Mouse (Mus musculus) thymus, postnatal 0 days (tissue): Measurements from ENCODE around the gene Srf. TPM values are rescaled to one million over a fixed set of nuclear protein-coding genes. Genes with fewer than 3 reads are reported as not detected.

ENCODE experiments used
- DNase-seq: peaks from one replicate; pipeline ENCODE4 v3.0.0-alpha.2; 2015; ENCODE audit warnings: low spot score
- microRNA-seq: library from miRNA; unstranded; fragments of <30 nt; microRNA quantifications from one replicate; pipeline ENCODE4, GENCODE M21; 2016; ENCODE audit warnings: borderline number of aligned reads
- polyA plus RNA-seq: library from polyadenylated mRNA; unstranded; fragments of >200 nt; fragmentation: Nextera tagmentation; extraction: Ambion mirVana; gene quantifications from 2 replicates; pipeline ENCODE4 v1.2.1, GENCODE M21; 2015

Srf gene
- polyA plus RNA-seq, 1 experiment from 2014 or later: 7.5 TPM

DNA sequence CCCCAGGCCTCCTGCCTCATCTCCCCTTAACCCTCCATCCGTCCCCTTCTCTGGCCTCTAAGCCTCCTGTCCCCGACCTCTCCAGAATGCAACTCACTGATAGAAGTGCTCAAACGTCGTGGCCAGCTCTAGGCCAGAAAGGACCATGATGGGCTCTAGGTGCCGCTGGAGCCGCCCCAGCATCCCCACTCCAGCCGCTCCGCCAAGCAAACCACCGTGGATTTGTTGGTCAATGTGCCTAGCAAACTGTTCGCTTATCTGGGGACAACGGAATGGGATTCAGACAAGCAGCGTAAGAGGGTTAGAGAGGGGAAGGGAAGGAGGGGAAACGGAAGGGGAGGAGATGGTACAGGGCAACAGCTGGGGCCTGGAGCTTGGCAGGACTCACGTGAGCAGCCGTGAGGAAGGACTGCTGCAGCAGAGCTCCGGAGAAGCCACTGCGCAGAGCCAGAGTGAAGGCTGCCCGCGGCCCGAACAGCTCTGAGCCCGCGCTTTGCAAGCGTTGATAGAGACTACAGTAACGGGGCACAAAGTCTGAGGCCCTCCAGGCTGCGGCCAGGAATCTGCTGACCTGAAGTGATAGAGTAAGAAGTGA is 35.5 kb downstream of the Srf start:
- DNase-seq: peak; percentile 42

DNA sequence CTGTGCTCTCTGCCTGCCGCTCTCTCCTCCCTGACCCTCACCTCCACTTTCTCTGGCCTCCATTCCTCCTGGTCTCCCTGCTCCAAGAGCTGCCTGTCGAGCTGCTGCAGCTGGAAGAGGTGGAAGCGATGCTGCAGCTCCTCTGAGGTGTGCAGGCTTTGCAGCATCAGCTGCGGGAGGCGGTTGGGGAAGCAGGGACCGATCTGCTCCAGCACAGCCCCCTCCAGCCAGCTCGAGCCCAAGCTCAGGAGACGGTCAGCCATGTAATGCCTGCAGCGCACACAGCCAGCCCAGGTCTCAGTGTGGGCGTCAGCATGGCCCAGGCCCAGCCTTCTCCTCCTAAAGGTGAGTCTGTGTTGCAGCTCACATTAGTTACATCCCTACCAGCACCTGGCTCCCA is 36.0 kb downstream of the Srf start:
- DNase-seq: no peak

DNA sequence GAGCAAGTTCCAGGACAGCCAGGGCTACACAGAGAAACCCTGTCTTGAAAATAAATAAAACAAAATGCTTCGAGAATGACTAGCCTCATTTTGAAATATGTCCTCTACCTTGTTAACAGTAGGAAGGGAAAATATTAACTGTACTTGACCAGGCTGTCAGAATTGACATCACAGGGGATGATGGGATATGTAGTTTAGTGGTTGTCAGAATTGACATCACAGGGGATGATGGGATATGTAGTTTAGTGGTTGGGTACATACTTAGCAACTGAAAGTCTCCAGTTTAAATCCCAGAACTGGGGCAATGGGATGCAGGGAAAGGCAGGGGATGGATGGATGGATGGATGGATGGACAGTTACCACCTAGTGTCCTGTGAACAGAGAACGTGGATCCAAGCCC is 42.6 kb downstream of the Srf start:
- no peak for DNase-seq

DNA sequence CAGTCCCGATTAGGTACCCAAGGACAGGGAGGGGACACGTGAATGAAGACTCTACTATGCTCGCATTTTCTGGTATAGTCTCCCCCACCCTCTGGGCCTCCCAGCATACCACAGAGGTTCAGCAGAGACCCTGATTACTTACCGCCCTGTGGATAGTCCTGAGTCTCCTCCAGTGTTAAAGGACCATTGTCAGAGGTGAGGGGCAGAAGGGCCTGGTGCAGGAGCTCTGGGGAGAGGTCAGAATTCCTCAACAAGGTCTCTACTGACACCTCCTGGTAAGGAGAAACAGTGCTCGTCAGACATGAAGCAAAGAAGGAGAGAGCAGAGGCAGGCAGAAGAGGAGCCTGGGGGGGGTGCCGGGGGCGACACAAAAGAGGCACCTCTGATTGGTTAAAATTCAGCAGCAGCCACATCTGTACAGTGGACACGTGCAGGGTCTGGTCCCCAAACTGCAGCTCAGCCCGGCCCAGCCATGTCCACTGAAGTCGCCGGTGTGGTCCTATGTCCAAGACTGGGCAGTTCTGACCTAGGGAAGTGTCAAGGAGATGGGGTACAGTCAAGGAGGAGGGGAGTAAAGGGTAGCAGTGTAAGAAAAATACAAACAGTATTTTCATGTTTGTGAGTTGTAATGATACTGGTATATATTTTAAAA is 44.8 kb downstream of the Srf start:
- peak; percentile 18 for DNase-seq

DNA sequence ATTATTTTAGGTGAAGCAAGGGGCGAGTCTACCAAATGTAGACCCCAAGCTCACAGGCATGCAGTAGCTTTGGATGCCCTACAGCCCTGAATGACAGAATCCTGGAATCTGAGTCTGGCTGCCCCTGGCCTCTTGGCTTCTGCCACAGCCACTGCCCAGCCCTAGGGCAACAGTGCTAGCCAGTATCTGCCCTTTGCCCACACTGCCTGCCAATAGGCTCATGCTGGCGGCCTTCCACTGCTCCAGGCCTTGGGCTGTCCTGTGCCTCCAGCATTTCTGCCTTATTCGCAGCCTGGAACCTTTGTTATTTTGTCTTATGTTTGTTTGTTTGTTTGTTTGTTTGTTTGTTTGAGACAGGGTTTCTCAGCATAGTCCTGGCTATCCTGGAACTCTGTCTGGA is 50.4 kb downstream of the Srf start:
- no peak for DNase-seq

DNA sequence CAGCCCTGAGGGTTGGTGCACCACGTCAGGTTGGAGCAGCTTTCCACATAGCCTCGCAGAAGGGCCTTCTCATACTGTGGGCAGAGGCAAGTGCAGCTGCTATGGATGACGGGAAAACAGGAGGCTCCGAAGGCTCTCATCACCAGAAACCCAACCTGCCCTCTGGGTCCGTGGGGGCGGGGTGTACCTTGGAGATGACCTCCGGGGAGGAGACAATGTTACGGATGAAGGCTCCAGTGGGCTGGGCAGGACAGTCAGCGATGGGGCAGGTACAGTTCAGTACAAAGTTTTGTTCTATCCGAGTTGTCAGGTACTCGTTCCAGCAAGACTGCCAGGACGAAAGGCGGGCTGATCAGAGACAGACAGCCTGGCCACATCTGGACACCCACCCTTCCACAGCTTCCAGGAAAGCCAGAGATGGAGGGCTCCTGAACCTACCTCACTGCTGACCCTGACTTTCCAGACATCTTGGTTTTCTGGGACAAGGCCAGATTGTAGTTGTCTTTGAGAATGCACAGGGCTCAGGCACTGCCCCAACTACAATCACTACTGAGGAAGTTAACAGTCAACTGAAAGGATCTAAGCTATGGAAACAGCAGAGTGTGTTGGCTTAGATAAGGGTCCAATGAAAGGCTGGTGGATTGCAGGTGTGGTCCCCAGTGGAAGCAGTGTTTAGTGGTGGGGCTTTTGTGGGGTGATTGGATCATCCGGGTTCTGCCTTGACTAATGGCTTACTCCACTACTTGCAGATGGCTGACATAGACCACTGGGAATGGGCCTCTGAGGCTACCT is 51.9 kb downstream of the Srf start:
- DNase-seq: no peak

DNA sequence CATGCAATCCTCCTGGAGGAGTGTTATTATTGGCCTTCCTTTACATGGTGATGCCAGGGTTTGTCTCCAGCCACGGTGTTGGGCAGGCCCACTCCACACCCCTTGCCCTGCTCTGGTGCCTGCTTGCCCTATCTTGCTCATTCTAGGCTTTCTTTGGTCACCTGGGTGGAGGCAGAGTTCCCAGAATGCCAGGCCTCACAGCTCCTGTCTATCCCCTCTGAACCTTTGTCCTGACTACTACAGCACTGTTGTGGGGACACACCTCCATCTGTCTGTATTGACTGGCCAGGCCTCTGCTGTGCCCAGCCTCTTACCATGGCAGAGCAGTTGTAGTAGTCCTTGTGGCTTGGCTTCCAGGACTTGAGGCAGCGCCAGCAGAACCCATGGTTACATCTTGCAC is 53.2 kb downstream of the Srf start:
- DNase-seq: no peak

Small RNA genes within 50 kb of the gene (microRNA-seq; reads per million reads assigned to microRNA genes)
- gene Mir6976: not detected

Other genes starting within 250 kb of the Srf start
- gene Abcc10, start 227.8 kb downstream of the Srf start, polyA plus RNA-seq: 3.5 and 4.0 TPM in 2 replicates
- 5.4 and 5.6 TPM in 2 replicates for gene Zfp318, start 172.4 kb downstream of the Srf start, polyA plus RNA-seq
- 294 and 308 TPM in 2 replicates for gene Crip3, start 127.2 kb downstream of the Srf start, polyA plus RNA-seq
- 6.4 and 9.4 TPM in 2 replicates for gene Slc22a7, start 117.7 kb downstream of the Srf start, polyA plus RNA-seq
- 0.08 TPM in 1 of 2 replicates, not detected in the other for gene Ttbk1, start 68.5 kb downstream of the Srf start, polyA plus RNA-seq
- 28.3 and 33.7 TPM in 2 replicates for gene Dnph1, start 59.5 kb downstream of the Srf start, polyA plus RNA-seq
- gene Cul9, start 9.8 kb downstream of the Srf start, polyA plus RNA-seq: 2.5 and 2.8 TPM in 2 replicates
- gene Ptk7, start 73.3 kb upstream of the Srf start, polyA plus RNA-seq: 24.7 and 25.1 TPM in 2 replicates
- gene Klc4, start 89.8 kb upstream of the Srf start, polyA plus RNA-seq: 17.7 and 18.4 TPM in 2 replicates
- gene Mrpl2, start 90.1 kb upstream of the Srf start, polyA plus RNA-seq: 110 and 113 TPM in 2 replicates
- 14.0 and 16.0 TPM in 2 replicates for gene Cul7, start 94.2 kb upstream of the Srf start, polyA plus RNA-seq
- 53.2 and 68.6 TPM in 2 replicates for gene Rrp36, start 118.2 kb upstream of the Srf start, polyA plus RNA-seq
- gene Mea1, start 122.6 kb upstream of the Srf start, polyA plus RNA-seq: 106 and 109 TPM in 2 replicates
- 77.8 and 78.6 TPM in 2 replicates for gene Klhdc3, start 124.7 kb upstream of the Srf start, polyA plus RNA-seq
- 54.0 and 56.6 TPM in 2 replicates for gene Ppp2r5d, start 148.9 kb upstream of the Srf start, polyA plus RNA-seq
- 22.8 and 23.3 TPM in 2 replicates for gene Pex6, start 155.3 kb upstream of the Srf start, polyA plus RNA-seq
- gene Gnmt, start 173.0 kb upstream of the Srf start, polyA plus RNA-seq: 2.9 and 3.0 TPM in 2 replicates
- gene Cnpy3, start 196.0 kb upstream of the Srf start, polyA plus RNA-seq: 55.1 and 58.0 TPM in 2 replicates
- gene Ptcra, start 207.5 kb upstream of the Srf start, polyA plus RNA-seq: 118 and 120 TPM in 2 replicates
- 112 and 116 TPM in 2 replicates for gene 2310039H08Rik, start 216.5 kb upstream of the Srf start, polyA plus RNA-seq
- 136 and 137 TPM in 2 replicates for gene Rpl7l1, start 226.5 kb upstream of the Srf start, polyA plus RNA-seq